Mouse (Mus musculus) adrenal gland, adult 10 weeks (tissue): ENCODE measurements around the gene Hjurp. TPM values are rescaled to one million over a fixed set of nuclear protein-coding genes. Genes with fewer than 3 reads are reported as not detected.

Source experiments
- polyA plus RNA-seq: library from polyadenylated mRNA; stranded (reverse); fragments of 350-450 nt; fragmentation: Illumina TruSeq; extraction: RNeasy Lipid Tissue Mini Kit (QIAGEN cat#74804); gene quantifications from one replicate; pipeline ENCODE4 v1.2.3, GENCODE M21; 2014; ENCODE audit warnings: low read depth, low replicate concordance

Hjurp gene
- 22.9 TPM for polyA plus RNA-seq

DNA sequence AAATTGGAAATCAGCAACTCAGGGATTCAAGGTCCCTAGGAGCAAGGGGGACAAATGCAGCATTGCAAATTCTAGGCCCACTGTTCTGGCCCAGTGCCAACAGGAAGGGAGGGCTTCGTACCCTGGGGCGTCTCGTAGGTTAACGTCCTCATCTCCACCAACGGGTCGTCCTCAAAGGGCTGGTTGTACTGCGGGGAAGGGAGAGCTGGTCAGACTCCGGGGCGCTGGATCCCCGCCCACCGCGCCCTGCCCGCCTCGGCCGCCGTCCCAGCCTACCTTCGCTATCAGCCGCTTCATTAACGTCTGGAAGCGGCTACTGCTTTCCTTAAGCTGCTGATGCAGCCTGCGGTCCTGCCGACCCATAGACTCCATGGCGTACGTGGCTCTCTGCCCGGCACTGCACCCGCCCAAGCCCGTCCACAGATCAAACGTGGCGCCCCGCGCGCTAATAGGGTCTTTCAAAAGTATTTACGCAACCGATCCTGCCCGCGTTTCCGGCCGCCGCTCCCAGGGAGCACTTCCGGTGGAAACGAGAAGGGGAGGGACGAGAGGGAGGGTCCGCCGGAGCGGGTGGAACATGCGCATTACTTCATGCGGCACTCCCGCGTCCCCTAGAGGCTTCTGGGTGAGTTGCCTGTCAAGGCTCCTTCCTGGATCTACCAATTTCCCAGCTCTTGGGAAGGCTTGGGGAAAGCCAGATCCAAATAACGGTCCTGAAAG, at the start of gene Hjurp, which contains the start of gene Trpm8:
Hjurp (minus strand) TSS at position 536 of the 720 bp plus-strand sequence.
Trpm8 (plus strand) TSS at position 564 of the 720 bp plus-strand sequence.

DNA sequence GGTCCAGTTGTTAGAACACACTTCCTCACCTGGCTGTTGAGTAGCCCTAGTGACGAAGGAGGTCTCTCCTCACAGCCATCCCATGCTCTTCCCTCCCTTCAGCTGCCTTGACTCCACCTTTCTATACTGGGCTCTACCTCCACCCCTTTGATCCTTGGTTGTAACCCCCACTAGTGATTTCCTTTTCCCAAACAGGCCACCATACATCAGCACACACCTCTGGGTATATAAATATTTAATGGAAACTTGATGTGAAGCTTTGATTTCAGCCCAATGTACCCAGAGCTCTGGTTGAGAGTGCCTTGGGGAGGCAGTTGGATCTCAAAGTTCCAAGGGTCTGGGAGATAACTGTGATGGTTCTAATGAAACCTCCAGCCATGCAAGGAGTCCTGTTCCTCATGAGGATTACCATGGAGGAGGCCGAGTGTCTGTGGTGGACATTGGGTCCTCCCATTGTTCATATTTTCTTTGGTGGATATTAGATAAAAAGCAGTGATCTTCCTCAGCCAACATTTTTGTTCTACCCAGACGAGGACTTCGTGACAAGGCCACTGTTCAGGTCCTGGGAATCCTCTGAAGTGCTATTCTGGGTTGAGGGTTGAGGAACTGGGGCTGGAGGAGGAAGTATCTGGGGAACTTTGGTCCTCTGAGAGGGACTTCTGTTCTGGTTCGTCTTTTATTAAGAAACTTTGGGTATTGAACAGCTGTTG, 50.6 kb downstream of the Hjurp start, which contains the start of gene Mroh2a:
Mroh2a (plus strand) TSS at position 317 of the 710 bp plus-strand sequence.

Other genes with a start within 250 kb of the Hjurp start
- gene Ugt1a10, start 222.2 kb downstream of the Hjurp start, polyA plus RNA-seq = not detected
- gene Ugt1a9, start 206.8 kb downstream of the Hjurp start, polyA plus RNA-seq = not detected
- gene Ugt1a8, start 189.8 kb downstream of the Hjurp start, polyA plus RNA-seq = not detected
- 6.2 TPM for gene Ugt1a7c, start 182.6 kb downstream of the Hjurp start, polyA plus RNA-seq
- 0.52 TPM for gene Ugt1a6b, start 174.4 kb downstream of the Hjurp start, polyA plus RNA-seq
- gene Ugt1a6a, start 142.8 kb downstream of the Hjurp start, polyA plus RNA-seq = 5.1 TPM
- gene Ugt1a5, start 111.6 kb downstream of the Hjurp start, polyA plus RNA-seq = not detected
- gene Ugt1a2, start 77.0 kb downstream of the Hjurp start, polyA plus RNA-seq = not detected
- 2.4 TPM for gene Dnajb3, start 71.9 kb downstream of the Hjurp start, polyA plus RNA-seq
- 21.2 TPM for gene Ugt1a1, start 65.7 kb downstream of the Hjurp start, polyA plus RNA-seq
- not detected for gene Mroh2a, start 50.6 kb downstream of the Hjurp start, polyA plus RNA-seq
- not detected for gene Trpm8, start within 50 bp of the Hjurp start, polyA plus RNA-seq
- gene Spp2, start 129.3 kb upstream of the Hjurp start, polyA plus RNA-seq = not detected
- gene Glrp1, start 232.4 kb upstream of the Hjurp start, polyA plus RNA-seq = not detected